Mouse (Mus musculus): ENCODE measurements around the gene Sox5.

The Sox5 gene

GRCm38 (mm10) chr6:143998201-143998600, 783.6 kb downstream of the Sox5 start:
- no peak for DNase-seq

- no peak for DNase-seq
Observed at GRCm38 (mm10) chr6:143997616-143998015, 784.2 kb downstream of the Sox5 start.

- no peak for DNase-seq
Observed at GRCm38 (mm10) chr6:143995046-143995445, 786.7 kb downstream of the Sox5 start.

- DNase-seq = no peak
Observed at GRCm38 (mm10) chr6:143987548-143987947, 794.2 kb downstream of the Sox5 start.

GRCm38 (mm10) chr6:143980131-143980530, 801.6 kb downstream of the Sox5 start:
- no peak for DNase-seq

GRCm38 (mm10) chr6:143967724-143968400, 813.9 kb downstream of the Sox5 start:
- DNase-seq = no peak

- no peak for DNase-seq
Observed at GRCm38 (mm10) chr6:143960487-143960886, 821.3 kb downstream of the Sox5 start.

- no peak for DNase-seq
Observed at GRCm38 (mm10) chr6:143960081-143960480, 821.7 kb downstream of the Sox5 start.

- DNase-seq = no peak
Observed at GRCm38 (mm10) chr6:143958372-143958771, 823.4 kb downstream of the Sox5 start.

GRCm38 (mm10) chr6:143957063-143957462, 824.7 kb downstream of the Sox5 start:
- DNase-seq = no peak

GRCm38 (mm10) chr6:143948553-143949308, 833.0 kb downstream of the Sox5 start:
- no peak for DNase-seq

GRCm38 (mm10) chr6:143948071-143948470, 833.7 kb downstream of the Sox5 start:
- DNase-seq = no peak

GRCm38 (mm10) chr6:143943126-143943525, 838.7 kb downstream of the Sox5 start:
- DNase-seq = no peak

GRCm38 (mm10) chr6:143941291-143941785, 840.4 kb downstream of the Sox5 start:
- DNase-seq = no peak

GRCm38 (mm10) chr6:143923146-143923545, 858.6 kb downstream of the Sox5 start:
- DNase-seq = no peak

- no peak for DNase-seq
Observed at GRCm38 (mm10) chr6:143918405-143918947, 863.3 kb downstream of the Sox5 start.

GRCm38 (mm10) chr6:143916152-143916735, 865.5 kb downstream of the Sox5 start:
- no peak for DNase-seq

GRCm38 (mm10) chr6:143915686-143916085, 866.1 kb downstream of the Sox5 start:
- no peak for DNase-seq

GRCm38 (mm10) chr6:143912316-143912715, 869.5 kb downstream of the Sox5 start:
- DNase-seq = no peak

- no peak for DNase-seq
Observed at GRCm38 (mm10) chr6:143904693-143905031, 877.1 kb downstream of the Sox5 start.

- no peak for DNase-seq
Observed at GRCm38 (mm10) chr6:143903981-143904692, 877.6 kb downstream of the Sox5 start.

- no peak for DNase-seq
Observed at GRCm38 (mm10) chr6:143900871-143901270, 880.9 kb downstream of the Sox5 start.

GRCm38 (mm10) chr6:143895092-143895491, 886.7 kb downstream of the Sox5 start:
- DNase-seq = no peak

Data from thymus, postnatal 25 days (tissue).